Mouse (Mus musculus) hindbrain, postnatal 0 days (tissue): ENCODE measurements around the gene Kif2a. TPM values are rescaled to one million over a fixed set of nuclear protein-coding genes. Genes with fewer than 3 reads are reported as not detected.
"Not testable (repeated sequence)": the region's sequence is repeated elsewhere in the genome, so short reads cannot be mapped to it uniquely, and the experiment has no call there.

Source experiments
- ATAC-seq: fragments of 200-750 bp; cut with Nextera tagmentation; 2 replicates; pipeline ENCODE4 v1.8.0; 2017; ENCODE audit warnings: mild to moderate bottlenecking, moderate TSS enrichment, moderate library complexity
- DNase-seq: peaks from one replicate; pipeline ENCODE4 v3.0.0-alpha.2; 2015; ENCODE audit warnings: low spot score
- H3K27ac ChIP-seq: fragments of 300-500 bp; sonication (generic); 2 replicates; pipeline ENCODE4 v1.5.1; 2014; ENCODE audit warnings: mild to moderate bottlenecking
- H3K27me3 ChIP-seq: fragments of 300-500 bp; sonication (generic); 2 replicates; pipeline ENCODE4 v1.6.1; 2014; ENCODE audit warnings: low read length, mixed read lengths; ENCODE audit not compliant: insufficient read depth
- H3K36me3 ChIP-seq: fragments of 300-500 bp; sonication (generic); 2 replicates; pipeline ENCODE4 v1.6.1; 2014; ENCODE audit warnings: low read length, mixed read lengths; ENCODE audit not compliant: insufficient read depth
- H3K4me1 ChIP-seq: fragments of 300-500 bp; sonication (generic); 2 replicates; pipeline ENCODE4 v1.6.1; 2014; ENCODE audit warnings: antibody characterized with exemption, low read length, mixed read lengths; ENCODE audit not compliant: insufficient read depth
- H3K4me2 ChIP-seq: fragments of 300-500 bp; sonication (generic); 2 replicates; pipeline ENCODE4 v1.6.1; 2014; ENCODE audit warnings: low read depth, mild to moderate bottlenecking, low read length, moderate library complexity, mixed read lengths
- H3K4me3 ChIP-seq: fragments of 300-500 bp; sonication (generic); 2 replicates; pipeline ENCODE4 v1.5.1; 2014; ENCODE audit warnings: low read length
- H3K9ac ChIP-seq: fragments of 300-500 bp; sonication (generic); replicated peaks from 2 replicates; pipeline ENCODE4 v1.6.1; 2014; ENCODE audit warnings: mild to moderate bottlenecking, low read length, moderate library complexity, mixed read lengths
- H3K9me3 ChIP-seq: fragments of 300-500 bp; sonication (generic); 2 replicates; pipeline ENCODE4 v1.6.1; 2016; ENCODE audit warnings: low read length, mixed read lengths
- CTCF ChIP-seq: IDR thresholded peaks from 2 replicates; pipeline ENCODE4 v1.5.1; 2016; ENCODE audit warnings: antibody characterized with exemption, control low read depth, low read depth
- WGBS: fragments of 180-500 bp; shearing (Covaris S2); extraction: QIAGEN DNeasy Blood & Tissue Kit; methylation state at CpG from one replicate; pipeline ENCODE4 v1.1.7; 2014; 5-methylcytosine and 5-hydroxymethylcytosine counted together
- polyA plus RNA-seq: library from polyadenylated mRNA; unstranded; fragments of >200 nt; fragmentation: Nextera tagmentation; extraction: Ambion mirVana; gene quantifications from 2 replicates; pipeline ENCODE4 v1.2.1, GENCODE M21; 2015
- total RNA-seq: library from RNA; depleted of rRNA; stranded (reverse); fragments of >200 nt; gene quantifications from 2 replicates; pipeline ENCODE4 v1.2.3, GENCODE M21; 2014

The Kif2a gene
- total and polyA plus RNA-seq, 2 experiments from 2014 or later: 23.7 to 102 TPM

- H3K4me2 ChIP-seq: no peak overlapping the region
- no peak for DNase-seq
- no peaks in the 10 kb centered on the region for H3K4me1 ChIP-seq
- H3K9me3 ChIP-seq: no peaks in the 10 kb centered on the region
- H3K27ac ChIP-seq: no peak overlapping the region
- no peak for TF ChIP-seq CTCF
- H3K36me3 ChIP-seq: no peaks in the 10 kb centered on the region
- 80% methylated on average over 2 of the region's 2 CpGs for WGBS
- no peak overlapping the region for H3K9ac ChIP-seq
- ATAC-seq: no peak
- no peak overlapping the region for H3K4me3 ChIP-seq
- H3K27me3 ChIP-seq: no peaks in the 10 kb centered on the region
These were observed 23.9 kb downstream of the Kif2a start for GRCm38 (mm10) chr13:106998026-106998425.

GRCm38 (mm10) chr13:106997557-106997956 lies 24.4 kb downstream of the Kif2a start:
- H3K27me3 ChIP-seq, ATAC-seq, H3K4me2 ChIP-seq, DNase-seq, H3K4me1 ChIP-seq, H3K4me3 ChIP-seq, H3K27ac ChIP-seq, H3K9ac ChIP-seq, H3K9me3 ChIP-seq, H3K36me3 ChIP-seq: not testable (repeated sequence)
- 100% methylated on average over 3 of the region's 4 CpGs for WGBS

- TF ChIP-seq CTCF: no peak
- no peak for DNase-seq
- Histone ChIP-seq H3K36me3 (no peaks in the 10 kb centered on the region; the same call in 1 of the 2 replicates), H3K4me2 (no peak overlapping the region), H3K9me3 (no peaks in the 10 kb centered on the region), H3K27me3 (no peaks in the 10 kb centered on the region), H3K4me3 (no peak overlapping the region), H3K27ac (no peak overlapping the region), H3K4me1 (no peaks in the 10 kb centered on the region), H3K9ac (no peak overlapping the region)
- 92% methylated on average over 2 of the region's 2 CpGs for WGBS
- ATAC-seq: no peak
These were observed 25.0 kb downstream of the Kif2a start for GRCm38 (mm10) chr13:106996891-106997290.

- no peaks in the 10 kb centered on the region for H3K4me1 ChIP-seq
- peaks cover 18% of the 10 kb centered on the region for H3K36me3 ChIP-seq
- no peak overlapping the region for H3K4me3 ChIP-seq
- no peak overlapping the region for H3K4me2 ChIP-seq
- ATAC-seq (no peak), DNase-seq (no peak)
- TF ChIP-seq CTCF: no peak
- H3K27me3 ChIP-seq: no peaks in the 10 kb centered on the region
- no peak overlapping the region for H3K27ac ChIP-seq
- H3K9me3 ChIP-seq: no peaks in the 10 kb centered on the region
- WGBS: 94% methylated on average over 4 of the region's 4 CpGs
- H3K9ac ChIP-seq: no peak overlapping the region
These were observed 60.4 kb downstream of the Kif2a start for GRCm38 (mm10) chr13:106961496-106961895.

GRCm38 (mm10) chr13:106960557-106960956 lies 61.4 kb downstream of the Kif2a start:
- H3K4me3 ChIP-seq: no peak overlapping the region
- no peak for DNase-seq
- H3K36me3 ChIP-seq: peaks cover 24% of the 10 kb centered on the region
- H3K9me3 ChIP-seq: no peaks in the 10 kb centered on the region
- no peak overlapping the region for H3K4me2 ChIP-seq
- ATAC-seq: no peak
- 86% methylated on average over 3 of the region's 3 CpGs for WGBS
- H3K27me3 ChIP-seq: no peaks in the 10 kb centered on the region
- H3K9ac ChIP-seq: no peak overlapping the region
- no peak overlapping the region for H3K27ac ChIP-seq
- H3K4me1 ChIP-seq: no peaks in the 10 kb centered on the region
- TF ChIP-seq CTCF: no peak

- no peaks in the 10 kb centered on the region for H3K9me3 ChIP-seq
- H3K4me1 ChIP-seq: no peaks in the 10 kb centered on the region
- peaks cover 41% of the 10 kb centered on the region for H3K36me3 ChIP-seq
- DNase-seq (no peak), ATAC-seq (no peak)
- no peak overlapping the region for H3K4me3 ChIP-seq
- no peaks in the 10 kb centered on the region for H3K27me3 ChIP-seq
- no peak for TF ChIP-seq CTCF
- no peak overlapping the region for H3K4me2 ChIP-seq
- WGBS: 88% methylated on average over 3 of the region's 3 CpGs
- no peak overlapping the region for H3K27ac ChIP-seq
- no peak overlapping the region for H3K9ac ChIP-seq
These were observed 63.6 kb downstream of the Kif2a start for GRCm38 (mm10) chr13:106958286-106958685.

- Histone ChIP-seq H3K4me1 (no peaks in the 10 kb centered on the region), H3K27ac (no peak overlapping the region), H3K36me3 (peaks cover 43% of the 10 kb centered on the region), H3K27me3 (no peaks in the 10 kb centered on the region), H3K4me2 (no peak overlapping the region), H3K9me3 (no peaks in the 10 kb centered on the region), H3K9ac (no peak overlapping the region), H3K4me3 (no peak overlapping the region)
- DNase-seq (no peak), ATAC-seq (no peak)
- 85% methylated on average over 4 of the region's 4 CpGs for WGBS
- no peak for TF ChIP-seq CTCF
These were observed 64.4 kb downstream of the Kif2a start for GRCm38 (mm10) chr13:106957554-106957953.
